Mouse (Mus musculus): ENCODE data around the gene Zfp512. TPM values are rescaled to one million over a fixed set of nuclear protein-coding genes. Genes with fewer than 3 reads are reported as not detected.
A peak's percentile ranks its signal among the peaks of the same experiment; 100 is the strongest.
"Not testable (repeated sequence)": the region's sequence is repeated elsewhere in the genome, so short reads cannot be mapped to it uniquely, and the experiment has no call there.

Zfp512 gene
- polyA plus RNA-seq, 1 experiment = 25.3 TPM

DNA sequence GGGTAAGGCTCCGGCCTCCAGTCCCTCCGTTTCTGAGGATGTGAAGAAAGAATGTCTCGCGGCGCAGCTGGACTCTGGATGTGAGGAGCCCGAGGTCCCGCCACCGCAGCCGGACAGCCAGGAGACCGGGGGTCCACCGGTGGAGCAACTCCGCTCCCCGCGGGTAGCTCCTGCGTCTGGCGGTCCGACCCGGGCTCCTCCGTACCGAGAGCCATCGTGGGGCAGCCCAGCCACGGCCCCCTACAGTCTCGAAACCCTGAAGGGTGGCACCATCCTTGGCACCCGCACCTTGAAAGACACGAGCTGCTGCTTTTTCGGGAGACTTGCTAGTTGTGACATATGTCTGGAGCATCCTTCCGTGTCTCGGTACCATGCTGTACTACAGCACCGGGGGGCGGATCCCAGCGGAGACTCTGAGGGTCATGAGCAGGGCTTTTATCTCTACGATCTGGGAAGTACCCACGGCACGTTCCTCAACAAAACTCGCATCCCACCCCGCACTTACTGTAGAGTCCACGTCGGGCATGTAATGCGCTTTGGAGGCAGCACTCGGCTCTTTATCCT, 75.0 kb downstream of the Zfp512 start:
- TF ChIP-seq POLR2A (IDR thresholded peaks at IDR 0.05; ENCODE audit: control insufficient read depth, extremely low read depth, insufficient read depth, low read length, poor library complexity) (no peak), CTCF (IDR thresholded peaks at IDR 0.05; ENCODE audit: borderline replicate concordance, control insufficient read depth, extremely low read depth, insufficient read depth, low read length, poor library complexity) (no peak)
- H3K4me1 ChIP-seq (replicated peaks; ENCODE audit: control insufficient read depth, insufficient read depth, low read length) = peaks cover 6% of the 10 kb centered on the region
- H3K36me3 ChIP-seq (ENCODE audit: control insufficient read depth, insufficient read depth, low read length) = peaks cover 20% of the 10 kb centered on the region
- H3K27me3 ChIP-seq (ENCODE audit: control insufficient read depth, insufficient read depth, low read length) = no peaks in the 10 kb centered on the region
- WGBS = 3% methylated on average over 40 of the region's 40 CpGs
- H3K4me3 ChIP-seq (ENCODE audit: control insufficient read depth, insufficient read depth, low read length) = peak overlapping the region; percentile 87
- DNase-seq = no peak
- H3K27ac ChIP-seq (ENCODE audit: control insufficient read depth, insufficient read depth, low read length) = no peak overlapping the region

DNA sequence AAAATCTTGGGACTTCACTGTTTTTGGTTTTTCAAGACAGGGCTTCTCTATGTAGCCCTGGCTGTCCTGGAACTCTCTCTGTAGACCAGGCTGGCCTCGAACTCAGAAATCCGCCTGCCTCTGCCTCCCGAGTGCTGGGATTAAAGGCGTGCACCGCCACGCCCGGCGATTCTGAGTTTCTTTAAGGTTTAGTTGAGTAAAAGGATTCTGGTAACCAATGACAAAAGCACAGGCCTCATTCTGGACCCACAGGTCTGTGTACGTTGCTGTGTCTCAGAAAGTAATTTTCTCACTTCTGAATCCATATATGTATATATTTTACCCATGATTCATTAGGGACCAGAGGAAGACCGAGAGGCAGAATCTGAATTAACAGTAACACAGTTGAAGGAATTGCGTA, 75.5 kb downstream of the Zfp512 start, which contains the start of gene Supt7l:
TSS of gene Supt7l (minus strand) at position 101 of the 400 bp plus-strand sequence.
- peaks cover 25% of the 10 kb centered on the region for H3K36me3 ChIP-seq (ENCODE audit: control insufficient read depth, insufficient read depth, low read length)
- not testable (repeated sequence) for H3K27me3 ChIP-seq (ENCODE audit: control insufficient read depth, insufficient read depth, low read length); H3K4me1 ChIP-seq (replicated peaks; ENCODE audit: control insufficient read depth, insufficient read depth, low read length); DNase-seq
- peak within 1 kb of the TSS; percentile 87 for H3K4me3 ChIP-seq (ENCODE audit: control insufficient read depth, insufficient read depth, low read length)
- 86% methylated on average over 11 of the region's 11 CpGs for WGBS
- 0 out of 2 replicates have a peak within 1 kb of the TSS, but pooled peaks have one; percentile 52 for H3K27ac ChIP-seq (ENCODE audit: control insufficient read depth, insufficient read depth, low read length)

DNA sequence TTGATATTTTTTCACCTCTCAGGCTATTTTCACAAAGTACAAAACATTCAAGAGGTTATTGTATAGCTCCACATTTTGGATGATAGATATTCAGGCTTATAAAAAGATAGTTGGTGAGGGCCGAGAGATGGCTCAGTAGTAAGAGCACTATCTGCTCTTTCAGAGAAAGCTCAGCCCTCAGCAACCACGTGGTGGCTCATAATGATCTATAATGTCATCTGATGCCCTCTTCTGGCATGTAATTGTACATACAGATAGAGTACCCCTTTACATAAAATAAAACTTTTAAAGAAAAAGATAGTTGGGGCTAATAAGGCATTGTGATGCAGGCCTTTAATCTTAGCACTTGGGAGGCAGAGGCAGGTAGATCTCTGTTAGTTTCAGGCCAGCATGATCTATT, 76.3 kb downstream of the Zfp512 start:
- peaks cover 33% of the 10 kb centered on the region for H3K36me3 ChIP-seq (ENCODE audit: control insufficient read depth, insufficient read depth, low read length)
- WGBS = 30% methylated on average over 2 of the region's 2 CpGs
- DNase-seq = no peak

More for the DNA sequence above, 76.3 kb downstream of the Zfp512 start:
- no peak for TF ChIP-seq POLR2A (IDR thresholded peaks at IDR 0.05; ENCODE audit: control insufficient read depth, extremely low read depth, insufficient read depth, low read length, poor library complexity)
- TF ChIP-seq CTCF (IDR thresholded peaks at IDR 0.05; ENCODE audit: borderline replicate concordance, control insufficient read depth, extremely low read depth, insufficient read depth, low read length, poor library complexity) = no peak
- no peak overlapping the region for H3K27ac ChIP-seq (ENCODE audit: control insufficient read depth, insufficient read depth, low read length)
- H3K4me3 ChIP-seq (ENCODE audit: control insufficient read depth, insufficient read depth, low read length) = no peak overlapping the region
- peaks cover 6% of the 10 kb centered on the region for H3K4me1 ChIP-seq (replicated peaks; ENCODE audit: control insufficient read depth, insufficient read depth, low read length)
- H3K27me3 ChIP-seq (ENCODE audit: control insufficient read depth, insufficient read depth, low read length) = no peaks in the 10 kb centered on the region

Other genes starting within 250 kb of the Zfp512 start
- 122 and 168 TPM in 2 replicates for gene Ppm1g, start 231.7 kb upstream of the Zfp512 start, polyA plus RNA-seq (2012; rRNA removed)
- gene Nrbp1, start 211.6 kb upstream of the Zfp512 start, polyA plus RNA-seq (2012; rRNA removed) = 261 and 301 TPM in 2 replicates
- 0.29 and 0.69 TPM in 2 replicates for gene Gm9970, start 211.2 kb upstream of the Zfp512 start, polyA plus RNA-seq (2012; rRNA removed)
- 48.1 and 56.2 TPM in 2 replicates for gene Krtcap3, start 200.7 kb upstream of the Zfp512 start, polyA plus RNA-seq (2012; rRNA removed)
- 19.1 and 21.6 TPM in 2 replicates for gene Ift172, start 161.3 kb upstream of the Zfp512 start, polyA plus RNA-seq (2012; rRNA removed)
- 1.8 and 2.4 TPM in 2 replicates for gene Fndc4, start 156.4 kb upstream of the Zfp512 start, polyA plus RNA-seq (2012; rRNA removed)
- 0.05 and 0.64 TPM in 2 replicates for gene Gckr, start 155.0 kb upstream of the Zfp512 start, polyA plus RNA-seq (2012; rRNA removed)
- 0.04 and 0.05 TPM in 2 replicates for gene 4930548H24Rik, start 33.3 kb downstream of the Zfp512 start, polyA plus RNA-seq (2012; rRNA removed)
- gene Gpn1, start 42.3 kb downstream of the Zfp512 start, polyA plus RNA-seq (2012; rRNA removed) = 15.4 and 19.3 TPM in 2 replicates
- 23.3 and 25.1 TPM in 2 replicates for gene Slc4a1ap, start 74.6 kb downstream of the Zfp512 start, polyA plus RNA-seq (2012; rRNA removed)
- gene Supt7l, start 75.4 kb downstream of the Zfp512 start, polyA plus RNA-seq (2012; rRNA removed) = 13.3 and 16.7 TPM in 2 replicates
- 23.1 and 27.6 TPM in 2 replicates for gene Mrpl33, start 144.5 kb downstream of the Zfp512 start, polyA plus RNA-seq (2012; rRNA removed)
- 8.1 TPM in 2 replicates for gene Rbks, start 245.2 kb downstream of the Zfp512 start, polyA plus RNA-seq (2012; rRNA removed)
- gene Babam2, start 245.3 kb downstream of the Zfp512 start, polyA plus RNA-seq (2012; rRNA removed) = 16.1 and 18.3 TPM in 2 replicates